Mouse (Mus musculus) cerebellum, adult 18-20 months (tissue): ENCODE measurements around the gene Kcnd3.

ENCODE experiments used
- DNase-seq, 2 experiments: peaks; one replicate each; pipeline ENCODE4 v3.0.0; 2021

The Kcnd3 gene

DNA sequence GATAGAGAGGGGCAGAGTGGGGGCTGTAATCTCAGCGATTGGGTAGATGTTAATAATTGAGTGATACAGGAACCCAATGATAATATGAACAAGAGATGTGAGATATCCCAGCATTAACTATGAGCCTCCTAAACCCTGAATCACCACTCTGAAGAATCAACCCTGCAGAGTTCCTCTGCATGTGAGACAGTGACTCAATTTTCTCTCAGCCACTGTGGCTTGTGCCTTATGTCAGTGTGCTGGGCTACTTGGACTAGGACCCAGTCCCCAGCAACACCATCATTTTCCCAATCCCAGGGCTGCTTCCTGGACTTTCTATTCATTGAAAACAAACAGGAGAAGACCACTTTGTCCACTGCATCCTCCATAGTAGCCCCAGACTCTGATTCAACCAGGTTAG, 139.6 kb downstream of the Kcnd3 start:
- DNase-seq: no peak

DNA sequence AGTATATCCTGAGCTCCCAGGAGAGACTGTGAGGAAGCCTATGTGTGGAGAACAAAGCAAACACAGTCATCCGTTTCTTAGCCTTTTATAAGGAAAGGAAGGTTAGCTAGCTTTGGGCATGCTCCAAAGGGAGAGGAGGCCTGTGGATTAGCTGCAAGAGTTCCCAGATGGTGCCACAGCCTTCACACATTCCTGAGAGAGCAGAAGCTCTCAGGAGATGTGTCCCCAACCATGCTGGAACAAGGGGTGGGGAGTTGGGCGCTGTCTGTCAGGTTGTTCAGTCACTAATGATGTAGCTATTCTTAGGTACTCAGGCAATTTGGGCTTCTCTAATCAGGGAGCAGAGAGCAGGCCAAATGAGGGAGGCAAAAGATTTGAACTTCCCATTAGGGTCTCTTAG, 140.1 kb downstream of the Kcnd3 start:
- DNase-seq: peak in 1 of 2 experiments; percentile 43

DNA sequence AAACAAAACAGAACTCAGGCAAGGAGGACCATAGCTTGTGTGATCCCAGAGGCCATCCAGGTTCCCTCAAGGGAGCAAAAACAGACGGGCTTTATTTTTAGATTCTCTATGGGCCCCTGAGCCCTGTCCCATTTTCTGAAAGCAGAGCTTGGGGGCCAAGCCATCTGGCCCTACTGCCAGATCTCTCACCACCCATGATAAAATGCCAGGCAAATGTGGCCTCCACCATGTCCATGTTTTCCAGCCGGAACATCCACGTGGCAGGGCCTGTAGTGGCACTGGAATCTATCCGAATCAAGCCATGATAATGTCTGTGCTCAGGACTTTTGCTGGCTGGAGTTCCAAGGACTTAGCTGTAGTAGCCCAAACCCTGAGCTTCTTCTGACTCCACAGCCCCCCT, 148.4 kb downstream of the Kcnd3 start:
- DNase-seq: peak; percentile 49 to 64

DNA sequence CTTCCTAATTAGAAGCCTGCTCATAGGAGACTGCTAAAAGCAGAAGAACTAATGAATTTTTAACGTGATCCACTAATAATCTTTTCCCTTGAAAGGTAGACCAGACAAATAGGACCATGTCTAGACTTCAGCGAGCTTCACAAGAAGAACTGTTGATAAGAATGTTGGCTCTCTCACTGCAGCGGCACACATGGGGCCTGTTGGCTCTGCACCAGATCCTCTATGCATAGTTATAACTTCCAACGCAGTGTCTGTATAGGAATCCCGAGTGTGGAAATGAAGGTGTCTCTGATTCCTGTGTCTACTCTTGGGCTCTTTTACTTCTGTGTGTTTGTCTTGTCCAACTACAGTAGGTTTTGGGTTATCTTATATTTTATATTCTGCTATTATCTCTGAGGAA, 150.8 kb downstream of the Kcnd3 start:
- DNase-seq: no peak

DNA sequence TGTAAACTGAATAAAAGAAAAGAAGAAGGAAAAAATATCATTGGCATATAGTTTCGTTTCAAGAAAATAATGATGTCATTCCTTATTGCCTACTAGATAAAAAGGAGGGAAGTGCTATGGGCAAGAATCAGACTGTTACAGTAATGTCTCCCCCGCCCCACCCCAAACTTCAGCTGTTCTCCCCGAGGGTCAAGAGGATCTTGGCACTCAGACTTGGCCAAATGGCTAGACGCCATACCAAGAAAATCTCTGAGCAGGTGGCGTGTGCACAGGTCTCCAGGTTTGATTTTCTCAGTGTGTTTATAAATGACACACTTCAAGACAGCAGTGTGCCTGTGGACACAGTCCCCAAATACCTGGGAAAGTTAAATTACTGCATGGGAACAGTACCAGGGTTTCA, 153.6 kb downstream of the Kcnd3 start:
- DNase-seq: peak; percentile 61

DNA sequence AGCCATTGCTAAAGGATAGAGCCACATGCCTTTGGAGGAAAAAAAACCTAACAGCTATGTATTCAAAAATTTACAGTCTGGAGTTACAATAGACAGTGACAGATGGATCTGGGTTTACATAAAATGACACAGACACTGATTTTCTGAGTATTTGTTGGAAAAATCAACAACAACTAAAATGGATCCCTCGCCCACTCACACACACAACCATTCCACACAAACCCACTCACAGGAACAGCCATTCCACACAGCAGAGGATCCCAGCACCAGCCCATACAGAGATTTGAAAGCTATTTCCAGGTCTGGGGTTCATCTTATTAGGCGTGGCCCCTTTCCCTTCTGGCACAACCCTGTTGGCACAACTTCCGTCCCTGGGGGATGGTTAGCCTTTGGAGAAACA, 156.7 kb downstream of the Kcnd3 start:
- DNase-seq: no peak

DNA sequence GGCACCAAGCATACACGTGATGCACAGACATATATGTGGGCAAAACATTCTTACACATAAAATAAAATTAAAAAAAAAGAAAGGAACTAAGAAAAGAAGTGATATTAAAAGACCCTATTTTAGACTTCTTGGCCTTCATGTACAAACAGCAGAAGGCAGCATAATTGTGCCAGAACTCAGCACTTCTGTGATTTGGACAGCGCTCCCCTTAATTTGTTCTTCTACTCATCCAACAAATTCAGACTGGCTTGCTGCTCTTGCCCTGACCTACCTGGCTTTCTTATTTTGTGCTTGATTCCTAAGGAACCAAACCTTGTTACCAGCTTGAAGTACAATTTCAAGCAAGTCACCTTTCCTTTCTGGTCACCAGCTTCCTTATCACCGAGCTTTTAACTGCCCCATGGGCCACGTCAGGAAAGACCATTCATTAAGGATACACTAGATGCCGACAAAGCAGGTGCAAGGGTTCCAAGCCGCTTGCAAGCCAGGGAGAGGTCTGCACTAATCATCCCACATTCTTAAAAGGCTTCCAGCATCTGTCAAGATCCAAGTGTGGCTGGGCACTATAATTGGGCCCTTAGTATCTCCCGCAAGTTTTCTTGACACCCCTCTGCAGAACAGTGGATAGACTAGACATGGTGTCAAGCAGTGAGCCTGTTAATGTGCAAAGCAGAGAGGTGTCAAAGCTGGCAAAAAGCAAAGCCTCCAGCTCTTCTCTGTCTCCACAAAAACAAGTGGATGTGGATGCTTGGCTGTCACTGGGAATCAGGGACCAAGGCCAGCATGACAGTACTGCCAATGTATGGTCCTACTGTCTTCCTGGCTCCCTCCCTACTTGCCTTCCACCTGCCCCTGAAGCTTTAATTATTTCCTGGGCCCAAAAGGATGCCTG, 159.6 kb downstream of the Kcnd3 start:
- DNase-seq: peak; percentile 73 to 80

DNA sequence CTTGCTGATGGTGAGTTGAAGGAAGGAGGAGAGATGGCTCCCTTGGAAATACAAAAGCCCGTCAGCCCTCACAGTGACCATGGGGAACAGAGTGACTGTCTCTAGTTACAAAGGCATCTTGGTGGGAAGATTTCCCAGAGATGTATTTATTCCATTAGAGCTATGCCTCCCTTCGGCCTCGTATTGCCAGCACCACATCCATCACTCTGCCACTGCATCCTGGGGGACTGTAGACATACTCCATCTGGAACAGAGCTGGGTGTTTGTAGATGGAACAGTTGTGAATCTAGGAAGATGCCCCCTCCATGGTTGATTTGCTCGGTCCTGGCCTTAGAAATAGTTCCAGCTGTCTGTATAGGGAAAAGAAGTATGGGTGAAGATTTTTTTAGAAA, 160.3 kb downstream of the Kcnd3 start:
- no peak for DNase-seq

DNA sequence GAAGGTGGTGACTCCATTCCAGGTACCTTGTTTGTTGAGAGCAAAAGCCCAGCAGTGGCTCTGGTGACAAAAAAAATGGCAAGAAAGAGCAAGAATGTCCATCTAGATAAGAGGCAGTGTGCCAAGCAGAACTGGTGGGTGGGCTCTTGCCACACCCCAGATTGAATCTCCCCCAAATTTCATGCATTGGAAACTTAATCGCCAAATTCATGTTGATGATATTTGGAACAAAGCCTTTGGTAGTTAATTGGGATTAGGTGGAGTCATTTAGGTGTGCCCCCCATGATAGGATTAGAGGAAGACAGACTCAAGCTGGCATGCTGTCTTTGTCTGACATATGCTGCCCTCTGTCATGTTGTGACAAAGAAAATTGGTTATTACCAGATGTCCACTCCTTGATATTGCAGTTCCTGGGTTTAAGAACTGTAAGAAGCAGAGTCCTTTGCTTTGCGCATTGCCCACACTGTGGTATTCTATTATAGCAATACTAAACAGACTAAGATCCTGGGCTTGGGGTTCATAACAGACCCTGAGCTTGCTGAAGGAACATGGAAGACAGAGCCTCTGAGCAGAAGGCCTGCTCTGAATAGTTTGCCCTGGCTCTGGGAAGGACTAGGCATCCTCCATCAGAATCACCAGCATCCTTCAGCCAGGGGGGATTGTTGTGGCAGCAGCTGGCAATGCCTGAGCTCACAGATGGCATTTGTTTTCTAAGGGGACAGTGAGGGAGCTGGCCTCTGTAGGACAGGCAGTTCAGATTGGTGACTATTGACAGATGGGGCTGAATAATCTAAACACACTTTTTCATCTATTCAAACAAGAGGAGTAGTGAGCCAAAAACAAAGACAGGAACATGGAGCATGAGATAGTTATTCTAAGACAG, 165.0 kb downstream of the Kcnd3 start:
- DNase-seq: peak in 1 of 2 experiments; percentile 35

DNA sequence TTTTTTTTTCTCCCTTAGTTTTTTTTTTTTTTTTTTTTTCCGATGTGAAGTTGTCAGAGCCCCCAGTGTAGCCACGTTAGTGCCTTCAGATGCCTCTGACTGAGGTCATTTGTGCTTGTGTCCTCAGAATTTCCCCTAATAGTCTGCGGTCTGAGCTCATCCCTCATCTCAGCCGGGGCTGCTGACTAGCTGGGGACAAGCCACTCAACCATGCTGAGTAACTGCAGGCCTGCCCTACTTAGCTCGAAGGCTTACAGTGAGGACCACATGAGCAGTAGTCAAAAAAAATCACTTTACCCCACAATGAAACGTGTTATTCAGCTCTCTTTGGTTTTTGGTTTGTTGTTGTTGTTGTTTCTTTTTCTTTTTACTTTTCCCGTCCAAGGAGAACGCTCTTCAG, 169.0 kb downstream of the Kcnd3 start:
- DNase-seq: no peak

DNA sequence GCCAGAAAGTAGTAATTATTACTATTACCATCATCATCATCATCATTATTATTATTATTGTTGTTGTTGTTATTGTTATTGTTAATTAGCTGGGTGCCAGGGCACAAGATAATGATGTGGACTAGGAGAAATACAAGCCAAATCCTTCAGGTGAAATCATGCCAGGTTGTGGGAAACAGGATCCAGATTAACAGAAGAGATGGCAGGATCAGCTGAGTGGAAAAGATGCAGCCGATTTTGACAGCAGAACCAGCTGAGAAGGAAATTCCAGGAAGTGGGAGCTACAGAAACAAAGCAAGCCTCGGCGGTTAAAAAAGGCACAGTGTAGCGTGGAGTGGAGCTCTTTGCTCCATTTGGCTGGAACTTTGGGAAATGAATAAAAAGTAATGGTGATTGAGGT, 171.0 kb downstream of the Kcnd3 start:
- no peak for DNase-seq

DNA sequence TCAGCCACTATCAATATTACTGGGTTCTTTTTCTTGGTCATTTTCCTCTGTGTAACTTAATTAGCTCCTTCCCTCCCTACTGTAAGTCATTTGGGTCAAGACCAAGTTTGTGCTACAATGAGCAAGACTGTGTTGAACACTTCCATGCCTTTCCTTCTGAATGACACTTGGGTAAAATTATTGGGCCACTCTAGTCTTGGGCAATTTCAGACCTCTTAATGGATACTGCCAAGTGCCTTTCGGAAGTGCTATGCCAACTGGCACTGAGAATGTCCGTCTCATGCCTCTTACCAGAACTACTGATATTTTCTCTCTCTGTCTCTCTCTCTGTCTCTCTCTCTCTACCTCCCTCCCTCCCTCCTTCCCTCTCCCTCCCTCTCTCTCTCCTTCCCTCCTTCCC, 173.8 kb downstream of the Kcnd3 start:
- no peak for DNase-seq

DNA sequence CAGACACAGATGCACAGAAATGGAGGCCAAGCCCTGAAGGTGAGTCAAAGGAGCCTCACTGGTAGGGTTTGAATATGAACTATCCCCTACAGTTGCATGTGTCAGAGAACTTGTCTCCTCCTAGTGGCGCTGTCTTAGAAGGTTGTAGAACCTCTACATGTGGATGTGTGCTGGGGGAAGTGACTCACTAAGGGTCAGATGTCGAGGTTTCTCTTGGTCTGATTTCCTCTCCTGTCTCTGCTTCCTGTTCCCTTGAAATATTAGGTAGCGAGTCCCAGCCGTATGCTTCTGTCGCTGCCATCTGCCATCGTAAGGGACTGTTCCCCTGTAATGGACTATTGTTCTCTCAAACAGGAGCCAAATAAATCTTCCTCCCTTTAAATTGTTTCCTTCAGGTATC, 175.1 kb downstream of the Kcnd3 start:
- no peak for DNase-seq

DNA sequence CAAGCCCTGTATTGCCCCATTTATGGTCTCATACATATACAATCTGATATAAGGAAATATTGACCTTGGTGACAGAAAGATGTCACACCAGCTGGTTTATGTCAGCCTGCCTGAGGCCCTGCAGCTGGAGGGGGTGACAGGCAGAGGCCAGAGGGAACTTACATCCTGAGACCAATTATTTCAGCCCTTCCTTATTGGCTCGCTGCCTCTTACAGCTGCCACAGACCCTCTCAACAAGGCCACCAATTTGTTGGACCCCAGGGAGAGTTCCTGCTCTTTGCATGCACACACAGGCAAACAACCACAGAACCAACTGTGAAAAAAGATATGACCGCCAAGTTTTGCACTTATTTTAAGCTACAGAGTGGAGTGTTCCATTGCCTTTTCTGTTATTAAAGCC, 180.2 kb downstream of the Kcnd3 start:
- DNase-seq: no peak

DNA sequence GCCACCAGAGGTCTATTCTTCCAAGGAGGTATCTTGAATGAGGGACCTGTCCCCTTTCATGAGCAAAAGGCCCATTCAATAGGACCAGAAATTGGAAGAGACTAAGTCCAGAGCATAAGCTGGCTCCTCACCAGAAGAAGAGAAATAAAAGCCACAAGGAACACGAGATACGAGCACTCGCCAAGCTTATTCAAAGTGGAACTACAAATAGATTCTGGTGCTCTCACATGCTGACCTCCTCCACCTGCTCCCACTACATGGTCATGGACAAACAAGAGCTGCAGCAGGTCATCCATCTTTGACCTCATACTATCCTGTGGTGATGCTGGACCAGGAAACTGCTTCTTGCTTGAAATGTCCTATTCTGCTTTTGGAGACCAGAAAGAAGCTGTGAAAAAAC, 180.9 kb downstream of the Kcnd3 start:
- peak in 1 of 2 experiments; percentile 27 for DNase-seq

DNA sequence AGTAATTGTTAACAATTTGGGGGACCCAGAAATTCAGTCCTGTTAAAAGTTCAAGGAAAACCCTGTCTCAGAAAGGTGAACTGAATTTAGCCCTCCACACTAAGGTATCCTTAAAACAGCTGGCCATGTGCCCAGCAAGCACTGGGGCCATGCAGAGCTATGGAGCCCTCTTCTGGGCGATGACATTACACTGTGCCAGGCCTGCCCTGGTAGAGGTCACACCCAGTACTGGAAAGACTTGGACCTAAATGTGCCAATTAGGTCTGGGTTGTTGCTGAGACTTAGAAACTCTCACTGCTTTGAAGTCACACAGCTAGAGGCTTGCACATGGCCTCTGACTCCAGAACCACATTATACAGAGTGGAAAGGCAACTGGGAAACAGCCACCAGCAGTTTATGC, 190.1 kb downstream of the Kcnd3 start:
- DNase-seq: peak; percentile 69 to 73

DNA sequence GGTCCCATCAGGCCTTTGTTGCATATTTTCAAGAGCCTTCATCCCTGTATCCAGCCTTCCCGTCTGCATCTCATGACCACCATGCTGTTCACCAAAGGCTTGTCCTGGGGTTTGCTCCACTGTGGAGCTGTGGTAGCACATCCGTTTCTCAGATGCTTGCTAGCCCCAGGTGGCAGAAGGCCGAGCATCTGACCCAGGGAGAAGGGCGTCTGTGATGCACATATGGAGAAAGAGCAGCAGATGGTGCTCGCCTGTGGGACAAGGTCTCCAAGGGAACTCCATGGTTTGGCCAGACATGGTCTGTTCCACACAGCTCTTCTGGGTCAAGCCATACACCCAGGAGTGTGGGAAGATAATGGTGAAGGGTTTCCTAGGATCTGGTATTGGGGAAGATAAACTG, 191.4 kb downstream of the Kcnd3 start:
- DNase-seq: peak; percentile 90

DNA sequence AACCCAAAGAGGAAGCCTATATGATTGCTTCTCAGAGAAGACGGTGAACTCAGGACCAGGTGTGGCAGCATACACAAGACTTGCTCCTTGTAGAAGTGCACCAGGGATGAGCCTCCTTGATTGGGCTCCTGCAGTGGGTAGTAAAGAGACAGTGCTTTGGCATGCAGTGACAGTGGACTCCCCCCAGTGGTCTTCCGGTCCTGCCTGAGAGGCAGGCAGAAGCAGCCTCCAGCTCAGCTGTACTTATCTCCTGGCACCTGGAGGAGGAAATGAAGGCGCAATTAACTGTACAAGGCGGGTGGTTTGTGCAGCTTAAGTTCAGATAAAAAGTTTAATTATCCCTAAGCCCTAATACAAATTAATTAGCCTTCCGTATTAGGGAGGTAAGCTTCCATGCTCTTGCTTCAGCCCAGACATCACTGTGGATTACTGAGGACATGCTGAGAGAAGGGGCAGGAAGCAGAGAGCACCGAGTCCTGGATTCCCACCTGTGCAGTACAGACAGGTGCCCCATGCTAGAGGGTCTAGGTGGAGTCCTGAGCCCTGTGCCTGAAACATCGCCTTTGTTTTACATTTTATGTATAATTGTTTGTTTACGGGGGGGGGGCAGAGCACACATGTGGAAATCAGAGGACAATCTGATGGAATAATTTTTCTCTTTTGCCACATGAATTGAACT, 196.9 kb downstream of the Kcnd3 start:
- no peak for DNase-seq

DNA sequence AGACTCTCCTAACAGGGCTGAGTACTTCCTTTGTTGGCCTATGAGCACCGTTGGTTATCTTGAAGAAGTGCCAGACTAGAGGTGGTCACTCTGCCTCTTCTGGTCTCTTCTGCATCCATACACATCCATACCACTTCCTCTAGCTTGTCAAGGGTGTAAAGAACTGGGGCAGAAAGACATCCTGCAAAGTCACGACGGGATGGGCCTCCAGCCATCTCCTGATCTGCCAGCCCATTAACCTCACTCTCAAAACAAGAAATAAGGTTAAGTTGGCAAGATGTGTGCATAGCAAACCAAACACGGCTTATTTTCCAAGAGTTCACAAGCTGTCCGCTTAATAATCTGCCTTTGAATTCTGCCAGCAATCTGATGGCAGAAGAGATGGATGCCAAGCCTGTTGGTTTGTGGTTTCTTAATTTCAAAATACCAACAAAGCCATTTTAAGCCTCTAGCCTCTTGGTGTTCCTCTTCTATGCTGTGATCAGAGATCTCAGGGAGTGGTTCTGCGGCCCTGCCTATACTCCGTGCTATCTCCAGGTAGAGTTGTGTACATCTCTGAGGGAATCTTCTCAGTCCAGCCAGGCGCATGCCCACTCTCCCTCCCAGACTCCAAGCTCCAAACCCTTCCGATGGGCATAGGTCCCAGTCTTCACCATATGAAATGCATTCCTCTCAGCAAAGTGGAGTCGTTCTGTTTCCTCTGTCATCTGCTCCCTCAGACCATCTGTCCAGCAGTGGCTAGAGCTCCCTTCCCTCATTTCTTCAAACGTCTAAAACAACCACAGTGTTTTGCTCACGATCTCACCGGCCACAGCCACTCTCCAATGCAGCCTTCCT, 201.6 kb downstream of the Kcnd3 start:
- peak; percentile 73 to 83 for DNase-seq

DNA sequence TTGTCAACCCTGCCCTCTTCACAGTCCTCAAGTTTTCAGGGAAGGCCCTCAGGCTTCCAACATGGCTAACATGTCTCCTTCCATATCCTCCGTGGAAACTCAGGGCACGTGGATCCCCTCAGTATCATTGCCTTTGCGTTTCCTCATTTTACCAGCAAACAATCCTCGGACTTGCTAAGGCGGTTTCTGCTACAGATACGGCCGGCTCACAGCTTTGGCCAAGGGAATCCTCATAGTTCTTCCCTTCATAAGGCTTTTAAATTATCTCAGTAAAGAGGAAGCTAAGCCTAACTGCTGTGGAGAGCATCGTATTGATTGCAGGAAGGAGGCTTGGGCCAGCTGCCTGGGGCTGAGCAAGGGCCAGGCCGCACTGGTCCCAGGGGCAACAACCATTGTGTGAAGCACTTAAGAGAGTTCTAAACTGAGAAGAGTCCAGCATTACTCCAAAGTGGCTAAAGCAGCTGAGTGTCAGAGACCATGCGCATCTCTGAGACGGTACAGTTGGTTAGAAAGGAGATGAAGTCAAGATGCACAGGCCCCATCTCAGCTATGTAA, 203.0 kb downstream of the Kcnd3 start:
- no peak for DNase-seq

DNA sequence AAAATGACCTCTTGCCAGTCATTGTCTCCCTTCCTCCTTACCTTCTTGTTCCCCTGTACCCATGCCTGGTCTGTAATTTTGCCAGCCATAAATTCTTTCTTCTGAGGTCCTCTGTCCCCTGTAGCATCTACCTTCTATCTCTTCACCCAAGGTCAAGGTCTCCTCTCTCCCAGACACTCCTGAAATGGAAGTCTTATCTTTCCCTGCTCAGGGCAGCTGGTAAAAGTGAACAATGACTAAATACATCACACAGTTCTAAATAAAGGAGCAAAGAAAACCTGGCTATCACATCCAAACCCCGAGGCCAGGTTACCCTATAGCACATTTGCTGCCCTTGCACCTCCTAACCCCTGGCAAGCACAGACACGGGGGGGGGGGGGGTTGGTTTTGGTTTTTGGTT, 208.4 kb downstream of the Kcnd3 start:
- no peak for DNase-seq

DNA sequence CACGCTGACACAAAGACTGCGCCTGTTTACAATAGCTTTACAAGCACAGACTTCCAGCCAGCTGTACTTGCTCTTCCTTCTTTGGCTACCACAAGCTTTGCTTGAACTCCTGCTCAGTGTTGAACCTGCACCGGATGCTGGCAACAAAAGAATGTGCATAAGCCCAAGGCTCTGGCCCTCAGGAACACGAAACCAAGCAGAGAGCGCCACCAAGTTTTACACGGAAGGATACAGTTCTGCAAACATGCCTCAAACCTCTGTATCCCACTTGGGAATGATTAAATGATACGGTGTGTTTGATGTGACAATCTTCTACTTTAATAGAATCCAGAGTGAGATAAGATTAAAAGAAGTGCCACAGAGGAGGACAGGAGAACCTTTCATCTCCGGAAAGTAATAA, 210.9 kb downstream of the Kcnd3 start:
- DNase-seq: no peak
